Mouse (Mus musculus) brain, embryonic 14.5 days (tissue): ENCODE measurements around the gene Slc22a15. TPM values are rescaled to one million over a fixed set of nuclear protein-coding genes. Genes with fewer than 3 reads are reported as not detected.
A peak's percentile ranks its signal among the peaks of the same experiment; 100 is the strongest.

Source experiments
- DNase-seq: peaks from one replicate; pipeline ENCODE4 v3.0.0-alpha.2; 2011; ENCODE audit warnings: low read depth
- CTCF ChIP-seq: fragments of 200-500 bp; IDR thresholded peaks from 2 replicates; pipeline ENCODE4 v1.5.1; 2012; ENCODE audit warnings: inconsistent platforms, mild to moderate bottlenecking, moderate library complexity, borderline replicate concordance; ENCODE audit not compliant: insufficient read depth, insufficient read length; ENCODE audit errors: extremely low read depth
- POLR2A ChIP-seq: fragments of 200-500 bp; IDR thresholded peaks from 2 replicates; pipeline ENCODE4 v1.6.1; 2012; ENCODE audit warnings: mild to moderate bottlenecking, inconsistent platforms, borderline replicate concordance; ENCODE audit not compliant: poor library complexity, insufficient read depth, insufficient read length, severe bottlenecking; ENCODE audit errors: extremely low read depth
- polyA plus RNA-seq: library from polyadenylated mRNA; depleted of rRNA; stranded (reverse); fragments of >200 nt; gene quantifications from 2 replicates; pipeline ENCODE4 v1.2.3, GENCODE M21; 2012

Slc22a15 gene
- polyA plus RNA-seq, 1 experiment = 15.9 TPM

GRCm38 (mm10) chr3:101885041-101885440 is 39.2 kb downstream of the Slc22a15 start:
- DNase-seq = peak; percentile 82
- no peak for TF ChIP-seq CTCF
- no peak for TF ChIP-seq POLR2A

DNA sequence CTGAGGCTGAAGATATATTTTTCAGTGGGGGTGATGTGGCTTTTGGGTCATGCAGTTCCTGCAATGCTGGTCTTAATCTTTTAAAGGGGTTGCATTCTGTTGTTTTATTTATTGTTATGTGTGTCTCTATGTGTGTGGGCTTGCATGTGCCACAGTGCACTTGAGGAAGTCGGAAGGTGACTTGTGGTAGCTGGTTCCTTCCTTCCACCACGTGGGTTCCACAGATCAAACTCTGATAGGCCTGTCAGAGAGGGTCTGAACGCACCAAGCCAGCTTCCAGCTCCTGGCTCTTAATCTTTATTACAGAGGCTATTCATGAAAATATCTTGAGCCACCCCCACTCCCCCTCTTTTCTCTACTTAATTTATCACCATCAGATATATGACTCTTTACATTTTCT is 40.4 kb downstream of the Slc22a15 start:
- DNase-seq = no peak
- TF ChIP-seq POLR2A (no peak), CTCF (no peak)

DNA sequence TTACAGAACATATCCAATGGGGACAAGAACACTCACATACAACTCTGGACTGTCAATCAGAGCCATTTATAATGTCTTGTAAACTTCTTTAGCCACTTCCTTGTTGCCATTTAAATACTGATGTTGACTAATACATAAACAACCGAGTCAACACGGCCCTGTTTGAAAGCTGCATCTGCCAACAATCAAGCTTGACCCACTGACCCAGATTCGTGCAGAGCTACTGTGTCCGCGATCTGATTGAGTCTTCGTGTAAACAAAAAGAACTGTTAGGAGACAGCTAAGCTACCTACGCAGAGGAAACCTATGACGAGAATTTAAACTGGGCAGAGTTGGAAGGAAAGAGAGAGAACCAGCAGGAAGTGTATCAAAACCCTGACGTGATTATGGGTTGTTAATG is 42.5 kb downstream of the Slc22a15 start:
- TF ChIP-seq POLR2A = no peak
- no peak for TF ChIP-seq CTCF
- no peak for DNase-seq

GRCm38 (mm10) chr3:101880818-101881217 is 43.4 kb downstream of the Slc22a15 start:
- DNase-seq = no peak

DNA sequence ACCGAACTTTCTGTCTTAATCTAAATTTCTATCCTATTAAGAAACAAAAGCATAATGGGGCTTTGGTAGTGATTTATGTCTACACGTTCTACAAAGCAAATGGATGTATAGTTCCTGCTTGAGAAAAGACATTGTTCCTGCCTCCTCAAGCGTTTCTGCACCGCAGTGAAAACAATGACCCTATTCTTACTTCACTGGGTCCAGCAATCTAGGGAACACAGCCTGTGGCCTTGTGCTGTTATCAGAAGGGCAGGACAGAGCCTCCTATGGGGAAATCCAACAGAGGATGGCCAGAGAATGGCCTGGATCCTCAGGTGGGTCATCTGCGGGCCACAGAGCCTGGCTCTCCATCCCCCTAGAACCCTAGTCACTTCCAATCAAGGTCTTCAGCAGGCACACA is 46.1 kb downstream of the Slc22a15 start:
- no peak for TF ChIP-seq CTCF
- TF ChIP-seq POLR2A = no peak

More at GRCm38 (mm10) chr3:101880818-101881217, 43.4 kb downstream of the Slc22a15 start:
- TF ChIP-seq CTCF (peak; percentile 44; the same call in 1 of the 2 replicates), POLR2A (no peak)

GRCm38 (mm10) chr3:101876459-101877285 is 47.6 kb downstream of the Slc22a15 start:
- TF ChIP-seq CTCF = no peak
- TF ChIP-seq POLR2A = no peak
- no peak for DNase-seq

More for the DNA sequence above, 46.1 kb downstream of the Slc22a15 start:
- no peak for DNase-seq

- TF ChIP-seq CTCF = no peak
- TF ChIP-seq POLR2A = no peak
- DNase-seq = peak; percentile 54
Observed at GRCm38 (mm10) chr3:101875258-101875920, 48.9 kb downstream of the Slc22a15 start.

GRCm38 (mm10) chr3:101873061-101873675 is 51.1 kb downstream of the Slc22a15 start:
- DNase-seq = peak; percentile 49
- TF ChIP-seq POLR2A (no peak), CTCF (no peak)

DNA sequence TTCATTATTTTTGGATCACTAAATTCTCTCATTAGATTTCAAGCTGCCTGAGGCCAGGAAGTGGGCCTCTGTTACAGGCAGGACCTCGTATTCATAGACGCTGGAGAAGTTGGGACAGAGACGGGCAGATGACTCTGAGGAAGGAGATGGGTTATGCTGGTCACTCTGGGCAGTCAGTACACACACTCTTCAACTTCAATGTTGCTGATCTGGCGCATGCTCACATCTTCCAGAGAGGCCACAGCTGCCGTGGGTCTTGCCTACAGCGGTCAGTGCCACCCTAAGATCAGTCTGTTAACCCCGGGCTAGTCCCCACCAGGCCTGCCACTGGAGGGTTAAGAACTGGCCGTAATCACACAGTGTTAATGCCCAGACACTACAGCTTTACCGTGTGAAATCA is 52.3 kb downstream of the Slc22a15 start:
- no peak for DNase-seq
- TF ChIP-seq POLR2A (no peak), CTCF (no peak)

DNA sequence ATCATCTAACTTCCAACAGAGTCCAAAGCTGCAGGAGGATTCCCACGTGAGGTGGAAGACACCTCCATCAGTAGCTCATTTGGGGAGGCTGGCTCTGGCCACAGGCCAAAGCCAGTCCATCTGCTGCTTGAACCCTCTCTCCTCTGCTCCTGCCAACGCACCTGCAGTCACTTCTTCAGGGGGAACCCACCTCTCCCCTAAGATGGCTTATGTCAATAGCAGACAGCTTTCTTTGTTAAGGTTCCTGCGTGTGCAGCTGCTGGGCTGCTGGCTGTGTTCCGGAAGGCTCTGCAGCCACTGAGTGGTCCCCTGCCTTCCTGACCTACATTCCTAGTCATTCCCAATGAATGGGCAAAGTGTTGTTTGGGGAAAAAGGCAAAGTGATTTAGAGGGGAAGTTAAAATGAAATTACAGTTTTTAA is 57.2 kb downstream of the Slc22a15 start:
- peak; percentile 27 for DNase-seq
- no peak for TF ChIP-seq CTCF
- no peak for TF ChIP-seq POLR2A

- DNase-seq = no peak
- TF ChIP-seq POLR2A (no peak), CTCF (no peak)
Observed at GRCm38 (mm10) chr3:101861856-101862255, 62.4 kb downstream of the Slc22a15 start.
